Mouse (Mus musculus) midbrain, postnatal 0 days (tissue): ENCODE data around the gene Kctd20. TPM values are rescaled to one million over a fixed set of nuclear protein-coding genes. Genes with fewer than 3 reads are reported as not detected.

Experiments used
- ATAC-seq: fragments of 200-750 bp; cut with Nextera tagmentation; 2 replicates; pipeline ENCODE4 v1.8.0; 2017; ENCODE audit warnings: moderate number of reproducible peaks, mild to moderate bottlenecking, moderate TSS enrichment, moderate library complexity; ENCODE audit not compliant: low FRiP score
- DNase-seq: peaks from one replicate; pipeline ENCODE4 v3.0.0-alpha.2; 2015; ENCODE audit warnings: low spot score
- H3K27ac ChIP-seq: fragments of 300-500 bp; sonication (generic); 2 replicates; pipeline ENCODE4 v1.5.1; 2014; ENCODE audit warnings: low read depth, mild to moderate bottlenecking, low read length, mixed read lengths
- H3K27me3 ChIP-seq: fragments of 300-500 bp; sonication (generic); 2 replicates; pipeline ENCODE4 v1.6.1; 2014; ENCODE audit warnings: low read length, control low read depth, mixed read lengths; ENCODE audit not compliant: insufficient read depth
- H3K36me3 ChIP-seq: fragments of 300-500 bp; sonication (generic); 2 replicates; pipeline ENCODE4 v1.6.1; 2014; ENCODE audit warnings: low read length, control low read depth, mixed read lengths; ENCODE audit not compliant: insufficient read depth
- H3K4me1 ChIP-seq: fragments of 300-500 bp; sonication (generic); 2 replicates; pipeline ENCODE4 v1.6.1; 2014; ENCODE audit warnings: mild to moderate bottlenecking, control low read depth, antibody characterized with exemption, low read length, mixed read lengths; ENCODE audit not compliant: insufficient read depth
- H3K4me2 ChIP-seq: fragments of 300-500 bp; sonication (generic); 2 replicates; pipeline ENCODE4 v1.6.1; 2014; ENCODE audit warnings: low read depth, mild to moderate bottlenecking, low read length, mixed read lengths; ENCODE audit not compliant: poor library complexity, severe bottlenecking
- H3K4me3 ChIP-seq: fragments of 300-500 bp; sonication (generic); 2 replicates; pipeline ENCODE4 v1.5.1; 2014; ENCODE audit warnings: low read depth, mild to moderate bottlenecking, low read length, moderate library complexity
- H3K9ac ChIP-seq: fragments of 300-500 bp; sonication (generic); replicated peaks from 2 replicates; pipeline ENCODE4 v1.6.1; 2014; ENCODE audit warnings: mild to moderate bottlenecking, low read length, moderate library complexity, mixed read lengths; ENCODE audit not compliant: poor library complexity, severe bottlenecking
- H3K9me3 ChIP-seq: fragments of 300-500 bp; sonication (generic); 2 replicates; pipeline ENCODE4 v1.6.1; 2016; ENCODE audit warnings: low read length, control low read depth
- CTCF ChIP-seq: IDR thresholded peaks from 2 replicates; pipeline ENCODE4 v1.5.1; 2016; ENCODE audit warnings: antibody characterized with exemption, mild to moderate bottlenecking
- WGBS: fragments of 180-500 bp; shearing (Covaris S2); extraction: QIAGEN DNeasy Blood & Tissue Kit; methylation state at CpG from one replicate; pipeline ENCODE4 v1.1.7; 2014; 5-methylcytosine and 5-hydroxymethylcytosine counted together
- polyA plus RNA-seq: library from polyadenylated mRNA; unstranded; fragments of >200 nt; fragmentation: Nextera tagmentation; extraction: Ambion mirVana; gene quantifications from 2 replicates; pipeline ENCODE4 v1.2.1, GENCODE M21; 2015
- total RNA-seq: library from RNA; depleted of rRNA; stranded (reverse); fragments of >200 nt; gene quantifications from 2 replicates; pipeline ENCODE4 v1.2.3, GENCODE M21; 2014

Gene Kctd20
- total and polyA plus RNA-seq, 2 experiments from 2014 or later = 60.0 to 63.8 TPM

DNA sequence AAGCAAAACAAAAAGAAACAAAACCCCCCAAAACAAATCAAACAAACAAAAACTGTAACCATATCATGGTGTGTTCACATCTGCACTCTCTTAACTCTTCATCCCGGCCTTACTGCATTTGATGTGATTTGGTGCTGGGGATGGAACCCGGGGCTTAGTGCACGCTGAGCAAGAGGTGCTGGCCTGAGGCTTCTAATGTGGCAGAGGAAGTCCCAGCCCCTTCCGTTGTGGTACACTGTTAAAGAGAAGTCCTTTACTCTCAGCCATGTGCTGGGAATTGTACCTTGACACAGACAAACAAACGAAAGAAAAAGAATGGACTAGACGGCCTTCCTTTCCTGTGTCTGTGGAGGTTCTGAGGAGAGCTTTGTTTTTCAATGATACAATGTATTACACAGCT is 29.7 kb upstream of the Kctd20 start:
- no peak for ATAC-seq
- Histone ChIP-seq H3K27me3 (no peaks in the 10 kb centered on the region), H3K9ac (no peak overlapping the region), H3K4me2 (no peak overlapping the region), H3K9me3 (no peaks in the 10 kb centered on the region), H3K36me3 (no peaks in the 10 kb centered on the region), H3K27ac (no peak overlapping the region), H3K4me3 (no peak overlapping the region), H3K4me1 (no peaks in the 10 kb centered on the region)
- TF ChIP-seq CTCF = no peak
- 77% methylated on average over 6 of the region's 6 CpGs for WGBS
- no peak for DNase-seq

DNA sequence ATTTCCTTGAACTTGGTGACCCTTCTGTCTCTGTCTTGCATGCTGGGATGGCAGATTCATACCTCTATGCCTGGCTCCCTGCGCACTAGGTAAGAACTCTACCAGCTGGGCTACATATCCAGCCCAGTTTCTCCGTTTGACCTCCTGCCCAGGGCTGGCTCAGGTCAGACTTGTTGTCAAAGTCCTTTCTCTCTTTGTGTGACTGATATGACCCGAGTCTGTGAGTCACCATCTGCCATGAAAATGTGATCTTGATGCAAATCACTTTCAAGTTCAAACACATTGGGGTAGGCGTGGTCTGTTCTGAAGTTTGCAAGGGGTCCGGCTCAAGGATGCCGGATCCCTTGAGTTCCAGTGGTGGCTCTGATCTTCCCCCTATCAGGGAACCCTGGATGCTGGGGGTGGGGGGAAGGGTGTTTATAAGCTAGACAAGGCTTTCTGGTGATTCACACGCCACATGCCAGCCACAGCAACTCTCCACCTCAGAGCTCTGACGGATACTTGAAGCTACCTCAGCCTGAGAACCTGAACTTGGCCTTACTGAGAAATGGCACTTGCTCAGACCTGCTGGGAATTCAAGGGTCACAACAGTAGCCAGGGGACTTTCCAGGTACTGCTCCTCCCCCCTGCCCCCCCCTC is 26.7 kb upstream of the Kctd20 start:
- H3K4me3 ChIP-seq = no peak overlapping the region
- ATAC-seq (no peak), DNase-seq (no peak)
- H3K9me3 ChIP-seq = no peaks in the 10 kb centered on the region
- no peaks in the 10 kb centered on the region for H3K4me1 ChIP-seq
- no peak for TF ChIP-seq CTCF
- no peak overlapping the region for H3K4me2 ChIP-seq
- 87% methylated on average over 8 of the region's 8 CpGs for WGBS
- no peak overlapping the region for H3K27ac ChIP-seq
- no peaks in the 10 kb centered on the region for H3K27me3 ChIP-seq
- H3K9ac ChIP-seq = no peak overlapping the region
- H3K36me3 ChIP-seq = no peaks in the 10 kb centered on the region

DNA sequence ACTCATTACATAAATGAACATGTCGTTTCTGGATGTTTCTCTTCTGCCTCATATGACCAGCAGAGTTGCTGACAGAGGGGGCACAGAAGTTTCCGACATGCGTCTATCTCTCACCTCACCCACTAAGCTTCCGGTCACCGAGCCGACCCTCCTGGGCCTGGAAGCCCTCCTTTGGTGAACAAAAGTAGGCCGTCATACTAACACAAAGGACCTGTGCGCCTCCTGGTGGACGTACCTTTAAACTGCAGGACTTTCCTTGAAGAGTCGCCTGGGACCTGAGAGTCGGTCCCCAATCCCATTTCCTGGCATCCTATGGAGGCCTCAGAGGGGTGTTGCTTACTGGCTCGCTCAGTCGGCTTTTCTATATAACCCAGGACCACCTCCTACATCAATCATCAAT is 25.4 kb upstream of the Kctd20 start:
- Histone ChIP-seq H3K4me3 (no peak overlapping the region), H3K9me3 (no peaks in the 10 kb centered on the region), H3K4me1 (no peaks in the 10 kb centered on the region), H3K27ac (no peak overlapping the region), H3K4me2 (no peak overlapping the region), H3K27me3 (no peaks in the 10 kb centered on the region), H3K9ac (no peak overlapping the region), H3K36me3 (no peaks in the 10 kb centered on the region)
- 13% methylated on average over 13 of the region's 13 CpGs for WGBS
- DNase-seq = peak; percentile 85
- no peak for ATAC-seq
- TF ChIP-seq CTCF = peak; percentile 87

DNA sequence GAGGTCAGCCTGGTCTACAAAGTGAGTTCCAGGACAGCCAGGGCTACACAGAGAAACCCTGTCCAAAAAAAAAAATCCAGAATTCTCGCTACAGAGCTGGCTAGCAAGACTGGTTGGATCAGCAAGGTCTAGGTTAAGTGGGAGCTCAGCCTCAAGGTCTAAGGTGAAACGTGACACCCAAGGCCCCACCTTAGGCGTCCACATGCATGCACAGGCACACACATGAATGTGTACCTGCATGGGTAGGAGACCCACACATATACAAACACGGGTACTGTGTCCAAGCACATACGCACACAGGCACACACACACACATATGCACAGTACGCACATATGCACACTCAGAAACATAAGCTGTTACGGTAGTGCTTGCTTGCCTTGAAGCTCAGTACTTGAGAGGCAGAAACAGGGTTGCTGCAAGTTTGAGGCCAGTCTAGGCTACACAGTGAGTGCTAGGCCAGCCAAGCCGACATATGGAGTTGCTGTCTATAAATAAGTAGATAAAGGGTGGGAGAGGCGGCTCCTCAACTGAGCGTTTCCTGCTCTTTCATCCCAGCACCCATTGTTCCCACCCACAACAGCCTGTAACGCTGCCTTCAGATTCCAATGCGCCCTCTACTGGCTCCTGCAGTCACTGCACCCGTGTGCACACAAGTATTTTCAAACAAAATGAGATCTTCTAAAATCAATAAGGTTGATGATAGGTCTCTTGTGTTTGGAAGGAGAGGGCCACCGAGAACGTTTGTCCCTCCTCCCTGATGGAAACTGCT is 24.7 kb upstream of the Kctd20 start:
- no peak for ATAC-seq

DNA sequence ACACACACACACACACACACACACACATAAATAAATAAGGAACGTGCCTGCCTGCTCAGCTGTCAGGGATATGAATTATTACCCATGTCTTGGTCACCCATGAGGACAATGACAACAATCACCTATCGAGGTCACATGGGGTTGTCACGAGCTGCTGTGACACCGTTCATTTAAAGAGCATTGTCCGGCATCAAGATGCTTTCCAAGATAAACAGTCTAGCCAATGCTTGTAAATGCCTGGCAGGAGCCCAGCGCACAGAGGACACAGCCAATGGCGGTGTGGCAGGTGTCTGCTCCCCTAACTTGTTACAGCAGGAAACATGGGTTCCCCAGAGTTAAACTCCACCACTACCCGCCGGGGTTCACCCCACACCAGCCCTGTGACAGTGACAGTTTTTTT is 23.7 kb upstream of the Kctd20 start:
- Histone ChIP-seq H3K9ac (no peak overlapping the region), H3K9me3 (no peaks in the 10 kb centered on the region), H3K4me1 (no peaks in the 10 kb centered on the region), H3K27me3 (no peaks in the 10 kb centered on the region), H3K27ac (no peak overlapping the region), H3K4me2 (no peak overlapping the region), H3K36me3 (no peaks in the 10 kb centered on the region), H3K4me3 (no peak overlapping the region)
- no peak for TF ChIP-seq CTCF
- 78% methylated on average over 9 of the region's 9 CpGs for WGBS
- ATAC-seq = no peak
- DNase-seq = no peak

More for the DNA sequence above, 24.7 kb upstream of the Kctd20 start:
- Histone ChIP-seq H3K4me2 (no peak overlapping the region), H3K27ac (no peak overlapping the region), H3K27me3 (no peaks in the 10 kb centered on the region), H3K4me3 (no peak overlapping the region), H3K9me3 (no peaks in the 10 kb centered on the region), H3K9ac (no peak overlapping the region), H3K36me3 (no peaks in the 10 kb centered on the region), H3K4me1 (no peaks in the 10 kb centered on the region)
- DNase-seq = peak; percentile 48
- 49% methylated on average over 15 of the region's 15 CpGs for WGBS
- TF ChIP-seq CTCF = peak; percentile 84

DNA sequence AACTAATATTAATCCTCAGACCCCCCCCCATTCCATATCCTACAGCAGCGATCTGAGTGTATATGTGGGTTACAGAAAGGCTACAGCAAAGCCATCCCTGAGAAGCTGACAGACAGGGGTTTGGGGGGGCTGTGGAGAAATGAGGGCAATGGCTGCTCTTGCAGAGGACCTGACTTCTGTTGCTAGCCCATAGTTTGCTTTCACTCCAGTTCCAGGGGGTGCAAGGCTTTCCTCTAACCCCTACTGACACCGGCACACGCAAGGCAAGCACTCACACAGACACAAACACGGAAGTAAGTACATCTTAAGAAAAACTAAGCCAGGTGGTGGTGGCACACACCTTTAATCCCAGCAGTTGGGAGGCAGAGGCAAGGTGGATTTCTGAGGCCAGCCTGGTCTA is 22.4 kb upstream of the Kctd20 start:
- ATAC-seq = no peak

More for the DNA sequence above, 22.4 kb upstream of the Kctd20 start:
- no peak overlapping the region for H3K9ac ChIP-seq
- 97% methylated on average over 4 of the region's 4 CpGs for WGBS
- no peak for TF ChIP-seq CTCF
- DNase-seq = no peak
- no peak overlapping the region for H3K27ac ChIP-seq
- no peaks in the 10 kb centered on the region for H3K27me3 ChIP-seq
- H3K4me1 ChIP-seq = no peaks in the 10 kb centered on the region
- no peak overlapping the region for H3K4me2 ChIP-seq
- H3K9me3 ChIP-seq = no peaks in the 10 kb centered on the region
- H3K36me3 ChIP-seq = no peaks in the 10 kb centered on the region
- H3K4me3 ChIP-seq = no peak overlapping the region
